Mouse (Mus musculus) liver, adult 2 months (tissue): ENCODE measurements at regions not wholly inside any gene's neighbourhood (a gene's known extent, or its start where the extent isn't known, plus 50 kb on each side); places are given as distances from the start of the nearest gene placed in this dataset.

Experiments
- CTCF ChIP-seq: fragments of 200-500 bp; IDR thresholded peaks from 2 replicates; pipeline ENCODE4 v1.5.1; 2011; ENCODE audit warnings: low read depth, low read length, control low read depth
- POLR2A ChIP-seq: fragments of 200-500 bp; IDR thresholded peaks from 2 replicates; pipeline ENCODE4 v1.6.1; 2011; ENCODE audit warnings: low read length, control low read depth; ENCODE audit not compliant: insufficient read depth; ENCODE audit errors: extremely low read depth

DNA sequence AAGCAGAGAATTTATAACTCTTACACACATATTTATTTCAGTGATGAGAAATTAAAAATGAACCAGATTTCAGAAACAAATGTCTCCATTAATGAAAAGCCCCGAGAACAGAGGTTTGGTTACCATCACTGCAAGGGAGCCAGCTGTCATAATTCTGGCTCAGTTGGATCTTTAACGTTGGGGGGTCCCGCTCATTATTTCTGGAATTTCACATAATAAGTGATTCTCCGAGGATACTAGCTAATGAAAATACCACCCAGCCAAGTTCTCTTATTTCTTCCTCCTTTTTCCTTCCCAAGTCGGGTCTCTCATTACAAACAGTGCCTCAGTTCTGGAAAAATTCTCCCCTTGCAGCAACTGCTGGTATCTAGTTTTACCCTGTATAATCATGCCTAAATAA, 659.0 kb upstream of the Marcks start:
- TF ChIP-seq CTCF (no peak), POLR2A (no peak)
